Mouse (Mus musculus): Measurements from ENCODE around the gene Gli1. TPM values are rescaled to one million over a fixed set of nuclear protein-coding genes. Genes with fewer than 3 reads are reported as not detected.
"Not testable (repeated sequence)": the region's sequence is repeated elsewhere in the genome, so short reads cannot be mapped to it uniquely, and the experiment has no call there.

Gene Gli1
- polyA plus RNA-seq, 1 experiment from 2014 or later, result 1.3 TPM

DNA sequence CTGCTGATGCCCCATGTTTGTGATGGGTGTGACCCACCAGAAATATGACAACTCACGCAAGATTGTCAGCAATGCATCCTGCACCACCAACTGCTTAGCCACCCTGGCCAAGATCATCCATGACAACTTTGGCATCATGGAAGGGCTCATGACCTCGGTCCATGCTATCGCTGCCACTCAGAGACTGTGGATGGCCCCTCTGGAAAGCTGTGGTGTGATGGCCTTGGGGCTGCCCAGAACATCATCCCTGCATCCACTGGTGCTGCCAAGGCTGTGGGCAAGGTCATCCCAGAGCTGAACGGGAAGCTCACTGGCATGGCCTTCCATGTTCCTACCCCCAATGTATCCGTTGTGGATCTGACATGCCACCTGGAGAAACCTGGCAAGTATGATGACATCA is 28.3 kb downstream of the Gli1 start:
- not testable (repeated sequence) for H3K27me3 ChIP-seq
- 97% methylated on average over 5 of the region's 5 CpGs for WGBS

DNA sequence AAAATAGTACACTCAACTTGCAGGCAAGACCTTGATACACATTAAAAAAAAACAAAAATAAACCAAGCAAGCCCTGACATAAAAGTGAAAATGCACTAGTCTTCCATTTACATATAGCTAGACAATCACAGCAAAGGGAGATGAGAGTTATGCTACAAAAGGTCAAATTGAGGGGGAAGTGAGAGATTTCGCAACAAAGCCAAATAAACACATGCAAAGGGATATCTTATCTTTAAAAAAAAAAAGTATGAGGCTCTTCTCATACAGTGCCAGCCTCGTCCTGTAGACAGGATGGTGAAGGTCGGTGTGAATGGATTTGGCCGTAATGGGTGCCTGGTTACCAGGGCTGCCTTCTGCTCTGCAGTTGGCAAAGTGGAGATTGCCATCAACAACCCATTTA is 28.9 kb downstream of the Gli1 start:
- WGBS, result 81% methylated on average over 4 of the region's 4 CpGs
- no peak overlapping the region for H3K27ac ChIP-seq
- ATAC-seq, result no peak

More for the DNA sequence above, 28.3 kb downstream of the Gli1 start:
- H3K9ac ChIP-seq (replicated peaks); H3K4me1 ChIP-seq (replicated peaks); H3K4me2 ChIP-seq (replicated peaks); H3K4me3 ChIP-seq (replicated peaks); H3K27ac ChIP-seq; H3K9me3 ChIP-seq; ATAC-seq: not testable (repeated sequence)
- H3K36me3 ChIP-seq, result peaks cover 11% of the 10 kb centered on the region

DNA sequence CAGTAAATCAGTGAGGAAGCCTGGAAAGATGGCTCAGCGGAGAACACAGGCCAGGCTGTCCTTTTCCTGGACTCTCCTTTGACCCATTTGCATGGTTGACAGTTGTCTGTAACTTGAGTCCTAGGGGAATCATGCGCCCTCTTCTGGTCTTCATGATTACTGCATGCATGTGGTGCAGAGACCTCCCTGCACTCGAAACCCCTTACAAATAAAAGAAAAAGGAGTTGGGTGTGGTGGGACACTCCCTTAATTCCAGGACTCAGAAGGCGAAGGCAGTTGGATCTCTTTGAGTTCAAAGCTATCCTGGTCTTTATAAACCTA is 29.5 kb downstream of the Gli1 start:
- peak overlapping the region; percentile 78 for H3K4me3 ChIP-seq (replicated peaks)
- H3K27ac ChIP-seq, result peak overlapping the region; percentile 69
- no peaks in the 10 kb centered on the region for H3K27me3 ChIP-seq
- peak overlapping the region; percentile 70 for H3K4me2 ChIP-seq (replicated peaks)
- peaks cover 23% of the 10 kb centered on the region for H3K36me3 ChIP-seq
- peak overlapping the region; percentile 80 for H3K9ac ChIP-seq (replicated peaks)
- no peaks in the 10 kb centered on the region for H3K9me3 ChIP-seq
- H3K4me1 ChIP-seq (replicated peaks), result peaks cover 9% of the 10 kb centered on the region
- ATAC-seq, result peak; percentile 44; the same call in 1 of the 2 replicates
- 2% methylated on average over 4 of the region's 4 CpGs for WGBS

More for the DNA sequence above, 28.9 kb downstream of the Gli1 start:
- Histone ChIP-seq H3K9me3 (no peaks in the 10 kb centered on the region), H3K4me2 (replicated peaks) (no peak overlapping the region), H3K4me1 (replicated peaks) (peaks cover 9% of the 10 kb centered on the region), H3K9ac (replicated peaks) (no peak overlapping the region), H3K4me3 (replicated peaks) (no peak overlapping the region), H3K36me3 (peaks cover 17% of the 10 kb centered on the region), H3K27me3 (0 out of 2 replicates have a peak, but pooled peaks cover 3% of the 10 kb centered on the region)

- under 1% methylated on average over 65 of the region's 65 CpGs for WGBS
Measured at GRCm38 (mm10) chr10:127311476-127312355, 30.1 kb downstream of the Gli1 start, which contains the start of gene Mars. Mars (minus strand) TSS chr10:127311786.

DNA sequence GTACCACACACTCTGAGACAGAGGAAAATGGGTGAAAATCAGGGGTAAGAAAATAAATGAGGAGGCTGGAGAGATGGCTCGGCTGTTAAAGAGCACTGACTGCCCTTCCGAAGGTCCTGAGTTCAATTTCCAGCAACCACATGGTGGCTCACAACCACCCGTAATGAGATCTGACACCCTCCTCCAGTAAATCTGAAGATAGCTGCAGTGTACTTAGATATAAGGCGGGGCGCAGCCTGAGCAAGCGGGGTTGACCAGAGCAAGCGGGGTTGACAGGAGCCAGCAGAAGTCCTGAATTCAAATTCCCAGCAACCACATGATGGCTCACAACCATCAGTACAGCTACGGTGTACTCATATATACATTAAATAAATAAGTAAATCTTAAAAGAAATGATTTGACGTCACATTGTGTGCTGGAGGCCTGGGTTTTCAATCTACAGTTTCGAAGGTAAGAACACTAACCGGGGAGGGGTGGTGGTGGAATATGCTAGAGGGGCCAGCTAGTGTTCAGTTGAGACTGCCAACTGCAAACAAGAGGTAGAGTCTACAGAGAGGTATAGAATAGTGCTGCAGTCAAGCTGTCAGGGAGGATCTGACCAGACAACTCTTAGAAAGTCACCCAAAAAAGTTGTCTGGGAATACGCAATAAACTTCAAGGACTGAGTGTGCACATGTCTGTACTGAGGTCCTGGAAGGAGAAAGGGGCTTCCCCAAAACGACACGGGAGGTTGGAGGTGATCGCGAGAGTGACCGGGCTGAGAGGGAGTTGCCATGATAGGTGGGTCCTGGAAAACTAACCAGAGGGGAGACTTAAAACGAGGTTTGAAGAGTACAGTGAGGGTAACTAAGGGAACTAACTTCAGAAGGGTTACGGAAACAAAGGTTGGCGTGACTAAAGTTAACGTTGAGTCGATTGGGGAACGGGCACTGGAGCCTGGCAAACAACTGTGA is 31.0 kb downstream of the Gli1 start:
- 41% methylated on average over 23 of the region's 23 CpGs for WGBS

More at GRCm38 (mm10) chr10:127311476-127312355, 30.1 kb downstream of the Gli1 start, which contains the start of gene Mars:
- peak within 1 kb of the TSS; percentile 70 for H3K4me2 ChIP-seq (replicated peaks)
- peak; percentile 98 for ATAC-seq
- H3K4me3 ChIP-seq (replicated peaks), result peak within 1 kb of the TSS; percentile 78
- H3K9ac ChIP-seq (replicated peaks), result peak within 1 kb of the TSS; percentile 80
- H3K4me1 ChIP-seq (replicated peaks), result peaks cover 9% of the 10 kb centered on the region
- peak within 1 kb of the TSS; percentile 78 for H3K27ac ChIP-seq
- H3K27me3 ChIP-seq, result no peaks in the 10 kb centered on the region
- no peaks in the 10 kb centered on the region for H3K9me3 ChIP-seq
- H3K36me3 ChIP-seq, result peaks cover 29% of the 10 kb centered on the region

GRCm38 (mm10) chr10:127309167-127309566 is 32.6 kb downstream of the Gli1 start:
- not testable (repeated sequence) for H3K27ac ChIP-seq; H3K9me3 ChIP-seq; ATAC-seq; H3K4me2 ChIP-seq (replicated peaks); H3K4me3 ChIP-seq (replicated peaks); H3K27me3 ChIP-seq; H3K9ac ChIP-seq (replicated peaks); H3K4me1 ChIP-seq (replicated peaks)
- peaks cover 54% of the 10 kb centered on the region for H3K36me3 ChIP-seq
- WGBS, result 93% methylated on average over 3 of the region's 3 CpGs

More for the DNA sequence above, 31.0 kb downstream of the Gli1 start:
- Histone ChIP-seq H3K4me1 (replicated peaks) (peaks cover 9% of the 10 kb centered on the region), H3K4me3 (replicated peaks) (peak overlapping the region; percentile 78), H3K9ac (replicated peaks) (peak overlapping the region; percentile 80), H3K36me3 (peaks cover 38% of the 10 kb centered on the region), H3K27me3 (no peaks in the 10 kb centered on the region), H3K4me2 (replicated peaks) (peak overlapping the region; percentile 70), H3K9me3 (no peaks in the 10 kb centered on the region), H3K27ac (peak overlapping the region; percentile 78; the same call in 1 of the 2 replicates)
- no peak; the same call in 1 of the 2 replicates for ATAC-seq

GRCm38 (mm10) chr10:127303136-127303535 is 38.6 kb downstream of the Gli1 start:
- no peak overlapping the region for H3K4me2 ChIP-seq (replicated peaks)
- H3K27me3 ChIP-seq, result no peaks in the 10 kb centered on the region
- no peak overlapping the region for H3K27ac ChIP-seq
- H3K36me3 ChIP-seq, result peaks cover 93% of the 10 kb centered on the region
- 92% methylated on average over 11 of the region's 11 CpGs for WGBS
- H3K4me1 ChIP-seq (replicated peaks), result no peaks in the 10 kb centered on the region
- no peak overlapping the region for H3K4me3 ChIP-seq (replicated peaks)
- H3K9me3 ChIP-seq, result no peaks in the 10 kb centered on the region
- H3K9ac ChIP-seq (replicated peaks), result no peak overlapping the region
- no peak for ATAC-seq

DNA sequence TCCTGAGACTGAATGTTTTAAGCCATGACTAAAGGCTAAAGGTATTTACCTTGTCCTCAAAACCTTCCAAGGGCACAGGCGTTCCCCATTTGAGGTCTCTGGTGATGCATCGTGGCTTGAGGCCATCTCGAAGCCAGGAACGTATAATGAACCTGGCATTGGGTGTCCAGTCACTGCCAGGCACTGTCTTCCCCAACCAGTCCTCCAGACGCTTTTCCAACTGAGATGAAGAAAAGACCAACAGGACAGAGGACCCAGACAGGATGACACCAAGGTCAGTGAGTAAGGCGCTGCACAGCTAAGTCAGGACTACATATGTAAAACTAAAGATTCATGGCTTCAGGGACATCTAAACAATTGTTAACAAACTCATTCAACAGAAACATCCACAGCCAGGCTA is 41.4 kb downstream of the Gli1 start:
- H3K9ac ChIP-seq (replicated peaks), result no peak overlapping the region
- WGBS, result 95% methylated on average over 6 of the region's 6 CpGs
- H3K36me3 ChIP-seq, result peaks cover 93% of the 10 kb centered on the region
- no peak overlapping the region for H3K4me2 ChIP-seq (replicated peaks)
- no peaks in the 10 kb centered on the region for H3K4me1 ChIP-seq (replicated peaks)
- H3K4me3 ChIP-seq (replicated peaks), result no peak overlapping the region
- H3K27me3 ChIP-seq, result no peaks in the 10 kb centered on the region
- H3K27ac ChIP-seq, result no peak overlapping the region
- no peaks in the 10 kb centered on the region for H3K9me3 ChIP-seq
- no peak for ATAC-seq

DNA sequence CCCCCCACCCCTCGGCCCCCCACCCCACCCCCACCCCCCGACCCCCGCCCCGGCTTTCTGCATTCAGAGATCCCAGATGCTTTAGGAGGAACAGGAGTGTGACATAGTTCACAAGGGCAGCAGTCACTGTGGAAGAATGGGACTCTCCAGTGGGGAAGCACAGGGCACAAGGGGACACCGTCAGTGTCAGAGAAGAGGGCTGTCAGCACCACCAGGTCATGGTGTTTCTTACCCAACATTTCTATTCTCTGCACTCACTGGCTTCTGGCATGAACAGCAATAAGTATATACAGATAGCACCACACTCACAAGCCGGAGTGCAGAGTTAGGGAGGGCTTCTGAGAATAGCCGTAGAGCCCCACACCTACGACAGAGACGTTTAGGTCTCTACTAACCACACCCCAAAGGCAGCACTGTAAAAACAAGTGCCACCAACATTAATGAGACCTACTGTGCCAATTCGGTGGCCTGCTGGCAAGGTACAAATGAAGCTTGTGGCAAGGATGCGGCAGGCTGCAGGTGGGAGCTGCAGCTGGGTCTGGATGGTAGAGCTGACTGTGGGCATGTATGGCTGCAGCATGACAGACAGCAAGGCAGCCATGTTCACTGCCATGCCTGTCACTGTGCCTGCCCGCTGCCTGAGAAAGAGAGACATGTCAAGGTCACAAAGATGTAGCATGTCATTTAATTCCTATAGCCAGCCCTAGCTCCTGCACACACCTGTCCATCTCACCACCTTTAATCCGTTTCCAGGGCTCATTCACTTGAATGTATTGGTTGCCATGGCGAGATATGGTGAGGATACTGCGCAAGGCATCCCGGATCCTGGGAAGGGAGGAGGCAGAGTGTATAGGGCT is 44.5 kb downstream of the Gli1 start:
- 93% methylated on average over 16 of the region's 16 CpGs for WGBS

GRCm38 (mm10) chr10:127295986-127296794 is 45.6 kb downstream of the Gli1 start:
- 93% methylated on average over 24 of the region's 24 CpGs for WGBS
- no peak for ATAC-seq
- peaks cover 23% of the 10 kb centered on the region for H3K4me1 ChIP-seq (replicated peaks)

More for the DNA sequence above, 44.5 kb downstream of the Gli1 start:
- Histone ChIP-seq H3K4me3 (replicated peaks) (no peak overlapping the region), H3K4me1 (replicated peaks) (peaks cover 12% of the 10 kb centered on the region), H3K27me3 (no peaks in the 10 kb centered on the region), H3K36me3 (peaks cover 85% of the 10 kb centered on the region), H3K27ac (no peak overlapping the region), H3K4me2 (replicated peaks) (no peak overlapping the region), H3K9ac (replicated peaks) (no peak overlapping the region), H3K9me3 (no peaks in the 10 kb centered on the region)
- ATAC-seq, result no peak

More at GRCm38 (mm10) chr10:127295986-127296794, 45.6 kb downstream of the Gli1 start:
- Histone ChIP-seq H3K9me3 (no peaks in the 10 kb centered on the region), H3K4me3 (replicated peaks) (no peak overlapping the region), H3K36me3 (peaks cover 76% of the 10 kb centered on the region), H3K4me2 (replicated peaks) (no peak overlapping the region), H3K27ac (no peak overlapping the region), H3K9ac (replicated peaks) (no peak overlapping the region), H3K27me3 (no peaks in the 10 kb centered on the region)
